30 mouse cellular contexts compared by ENCODE assay signal in genomic region chr5:120599625-120600024, GRCm38 (mm10). TPM values are rescaled to one million over a fixed set of nuclear protein-coding genes. Genes with fewer than 3 reads are reported as not detected.
DNase-seq lines count a peak whose midpoint lies in the region; ATAC-seq and TF ChIP-seq lines count a peak whose summit lies in the region.
"Had no signal": no experiment of that assay in that cellular context is flagged by ENCODE, and none has a peak within 500 bp of the region (broad histone marks: within the 10 kb centered on the region; RNA-seq: fewer than 3 reads in every experiment).

No protein-coding gene starts in this region.

- no peak for TF ChIP-seq POLR2A in bone marrow, adult 2 months (IDR thresholded peaks at IDR 0.05; ENCODE audit: borderline replicate concordance, control insufficient read depth, low read depth, low read length)

- H3K4me2 ChIP-seq in heart, embryonic 12.5 days, result no peak overlapping the region
- H3K4me2 ChIP-seq in liver, embryonic 11.5 days, result peak overlapping the region; percentile 38
- H3K4me2 ChIP-seq: neural tube, embryonic 13.5 days had no signal

- peaks cover 24% of the 10 kb centered on the region for H3K4me1 ChIP-seq in heart, embryonic 12.5 days (replicated peaks)
- H3K4me1 ChIP-seq in heart, embryonic 10.5 days, result peaks cover 25% of the 10 kb centered on the region
- H3K4me1 ChIP-seq in bone marrow, adult 2 months (ENCODE audit: control insufficient read depth, insufficient read depth, low read length), result peaks cover 5% of the 10 kb centered on the region; the same call in 1 of the 2 replicates
- H3K4me1 ChIP-seq in liver, embryonic 11.5 days (replicated peaks; ENCODE audit: control insufficient read depth, insufficient read depth, low read length), result peaks cover 32% of the 10 kb centered on the region
- H3K4me1 ChIP-seq: neural tube, embryonic 13.5 days had no signal

- H3K27me3 ChIP-seq in heart, embryonic 12.5 days (replicated peaks), result peaks cover 53% of the 10 kb centered on the region
- H3K27me3 ChIP-seq in heart, embryonic 10.5 days (ENCODE audit: insufficient read depth, poor library complexity, severe bottlenecking), result peaks cover 69% of the 10 kb centered on the region
- no peaks in the 10 kb centered on the region for H3K27me3 ChIP-seq in liver, embryonic 11.5 days (replicated peaks; ENCODE audit: control insufficient read depth, insufficient read depth, low read length)
- H3K27me3 ChIP-seq: neural tube, embryonic 13.5 days had no signal

- H3K9ac ChIP-seq in heart, embryonic 12.5 days, result no peak overlapping the region
- peak overlapping the region; percentile 45; the same call in 1 of the 2 replicates for H3K9ac ChIP-seq in liver, embryonic 11.5 days (ENCODE audit: low read depth, low read length)
- H3K9ac ChIP-seq: neural tube, embryonic 13.5 days had no signal

- DNase-seq in heart, embryonic 10.5 days (ENCODE audit: low spot score), result no peak
- no peak for DNase-seq in liver, embryonic 11.5 days (ENCODE audit: low spot score)
- no peak for DNase-seq in gastrocnemius, adult 8-10 months (ENCODE audit: low spot score in 2 of 2)
- DNase-seq in adrenal gland, postnatal 10 days, result no peak
- DNase-seq: adrenal gland, postnatal 14 days; cerebellum, adult 11 months; cerebellum, postnatal 14 days; embryo, embryonic 11 days; gastrocnemius, postnatal 10 days; heart, adult 11 months; heart, postnatal 36 days; kidney, adult 18-20 months; left cerebral cortex, postnatal 4 days; thymus, postnatal 25 days had no signal

- ATAC-seq in heart, embryonic 12.5 days (ENCODE audit: insufficient number of reproducible peaks, low FRiP score), result peak; percentile 56; the same call in 1 of the 2 replicates
- peak; percentile 92 for ATAC-seq in liver, embryonic 11.5 days (replicated peaks; ENCODE audit: low FRiP score)
- 0 out of 2 replicates have a peak, but pooled peaks have one; percentile 13 for ATAC-seq in megakaryocyte, adult 5-6 weeks (ENCODE audit: poor library complexity, severe bottlenecking)
- ATAC-seq in inflammation-experienced regulatory T-cells, adult 6 months, result no peak
- ATAC-seq: activated CD4-positive, CD25-positive, alpha-beta regulatory T cell, adult 4 months; hindbrain, embryonic 16.5 days had no signal

- H3K9me3 ChIP-seq in heart, embryonic 12.5 days (replicated peaks), result no peaks in the 10 kb centered on the region
- no peaks in the 10 kb centered on the region for H3K9me3 ChIP-seq in heart, embryonic 10.5 days
- H3K9me3 ChIP-seq in liver, embryonic 11.5 days (ENCODE audit: control insufficient read depth, low read length), result no peaks in the 10 kb centered on the region
- H3K9me3 ChIP-seq: midbrain, embryonic 10.5 days; neural tube, embryonic 13.5 days had no signal

- no peak overlapping the region for H3K4me3 ChIP-seq in heart, embryonic 12.5 days
- H3K4me3 ChIP-seq in heart, embryonic 10.5 days, result no peak overlapping the region
- H3K4me3 ChIP-seq in bone marrow, adult 2 months (replicated peaks; ENCODE audit: control insufficient read depth, low read depth, low read length), result no peak overlapping the region
- H3K4me3 ChIP-seq in liver, embryonic 11.5 days (ENCODE audit: low read depth, low read length), result no peak overlapping the region
- H3K4me3 ChIP-seq: layer of hippocampus, adult 2 months; left cerebral cortex, adult 2 months; midbrain, embryonic 10.5 days; neural tube, embryonic 13.5 days had no signal

- 54% methylated on average over 6 of the region's 6 CpGs for WGBS in heart, embryonic 12.5 days
- WGBS in heart, embryonic 10.5 days, result 60% methylated on average over 6 of the region's 6 CpGs
- WGBS in bone marrow, adult 2 months, result 61% methylated on average over 6 of the region's 6 CpGs
- WGBS in liver, embryonic 11.5 days, result 53% methylated on average over 6 of the region's 6 CpGs

- H3K36me3 ChIP-seq in heart, embryonic 12.5 days, result no peaks in the 10 kb centered on the region
- H3K36me3 ChIP-seq in heart, embryonic 10.5 days, result no peaks in the 10 kb centered on the region
- H3K36me3 ChIP-seq in liver, embryonic 11.5 days (ENCODE audit: control insufficient read depth, insufficient read depth, low read length), result no peaks in the 10 kb centered on the region
- H3K36me3 ChIP-seq: midbrain, embryonic 10.5 days; neural tube, embryonic 13.5 days had no signal

- TF ChIP-seq CTCF in bone marrow, adult 2 months (IDR thresholded peaks at IDR 0.05; ENCODE audit: control insufficient read depth, insufficient read depth, low read length), result no peak

- no peak overlapping the region for H3K27ac ChIP-seq in heart, embryonic 12.5 days (ENCODE audit: poor library complexity, severe bottlenecking)
- H3K27ac ChIP-seq in heart, embryonic 10.5 days, result no peak overlapping the region
- H3K27ac ChIP-seq in bone marrow, adult 2 months (ENCODE audit: control insufficient read depth, insufficient read depth, low read depth, low read length, poor library complexity), result peak overlapping the region; percentile 50
- peak overlapping the region; percentile 78 for H3K27ac ChIP-seq in liver, embryonic 11.5 days (ENCODE audit: low read depth, low read length)
- H3K27ac ChIP-seq: kidney, postnatal 0 days; layer of hippocampus, adult 2 months; left cerebral cortex, adult 2 months; neural tube, embryonic 13.5 days had no signal

RNA-seq across cellular contexts. Expression of gene Iqcd, which starts 10.8 kb away (rescaled TPM):
- 0.19 and 0.33 TPM in 2 replicates for polyA plus RNA-seq in heart, embryonic 12.5 days (2016; fragmentation: Nextera tagmentation; extraction: Ambion mirVana)
- polyA plus RNA-seq in heart, embryonic 10.5 days (2016; fragmentation: Nextera tagmentation; extraction: Ambion mirVana), result 0.15 and 0.24 TPM in 2 replicates
- 3.7 and 7.2 TPM in 2 replicates for polyA plus RNA-seq in bone marrow, adult 2 months (2011; ENCODE audit: insufficient read depth, insufficient read length, low replicate concordance, missing spikeins)
- 1.3 and 1.5 TPM in 2 replicates for polyA plus RNA-seq in liver, embryonic 11.5 days (2014; fragmentation: Nextera tagmentation; extraction: Ambion mirVana)
- total RNA-seq in megakaryocyte, adult 5-6 weeks (2015), result 0.18 and 0.98 TPM in 2 replicates
- 0.11 and 0.45 TPM in 2 replicates for total RNA-seq in megakaryocyte, adult 5-6 weeks (2017)
- under 1 TPM in 1 of 3 experiments, not detected in 2; 0.91 TPM for polyA plus RNA-seq in inflammation-experienced regulatory T-cells, adult 6 months (2017; shearing (Covaris generic))
- total RNA-seq in gastrocnemius, adult 8-10 months (2022), result not detected
- total RNA-seq in adrenal gland, postnatal 10 days (2021), result under 1 TPM; 0.42 to 0.51 TPM
- total RNA-seq: heart, postnatal 36 days had no signal

RNA-seq across cellular contexts. Expression of gene Tpcn1, which starts 11.2 kb away (rescaled TPM):
- 17.1 and 17.3 TPM in 2 replicates for polyA plus RNA-seq in heart, embryonic 12.5 days (2016; fragmentation: Nextera tagmentation; extraction: Ambion mirVana)
- 13.0 and 21.7 TPM in 2 replicates for polyA plus RNA-seq in heart, embryonic 10.5 days (2016; fragmentation: Nextera tagmentation; extraction: Ambion mirVana)
- 34.6 and 46.7 TPM in 2 replicates for polyA plus RNA-seq in bone marrow, adult 2 months (2011; ENCODE audit: insufficient read depth, insufficient read length, low replicate concordance, missing spikeins)
- polyA plus RNA-seq in liver, embryonic 11.5 days (2014; fragmentation: Nextera tagmentation; extraction: Ambion mirVana), result 27.4 and 29.7 TPM in 2 replicates
- 37.6 and 38.3 TPM in 2 replicates for total RNA-seq in megakaryocyte, adult 5-6 weeks (2015)
- 15.8 and 18.2 TPM in 2 replicates for total RNA-seq in megakaryocyte, adult 5-6 weeks (2017)
- polyA plus RNA-seq in inflammation-experienced regulatory T-cells, adult 6 months (2017; shearing (Covaris generic)), result 10 to 100 TPM in 2 of 3 experiments, 1 to 10 TPM in 1; 6.4 to 15.8 (median 12.6) TPM
- total RNA-seq in gastrocnemius, adult 8-10 months (2022), result 10 to 100 TPM; 39.3 to 42.7 (median 41.5) TPM
- total RNA-seq in adrenal gland, postnatal 10 days (2021), result 10 to 100 TPM; 53.1 to 60.4 TPM

RNA-seq across cellular contexts. Expression of gene Rita1, which starts 12.8 kb away (rescaled TPM):
- polyA plus RNA-seq in heart, embryonic 12.5 days (2016; fragmentation: Nextera tagmentation; extraction: Ambion mirVana), result 9.1 and 10.8 TPM in 2 replicates
- polyA plus RNA-seq in heart, embryonic 10.5 days (2016; fragmentation: Nextera tagmentation; extraction: Ambion mirVana), result 11.0 and 11.2 TPM in 2 replicates
- polyA plus RNA-seq in bone marrow, adult 2 months (2011; ENCODE audit: insufficient read depth, insufficient read length, low replicate concordance, missing spikeins), result 1.9 and 3.4 TPM in 2 replicates
- 9.0 and 13.1 TPM in 2 replicates for polyA plus RNA-seq in liver, embryonic 11.5 days (2014; fragmentation: Nextera tagmentation; extraction: Ambion mirVana)
- total RNA-seq in megakaryocyte, adult 5-6 weeks (2015), result 1.5 and 3.0 TPM in 2 replicates
- 2.2 and 3.2 TPM in 2 replicates for total RNA-seq in megakaryocyte, adult 5-6 weeks (2017)
- 1 to 10 TPM; 2.1 to 3.5 (median 3.2) TPM for polyA plus RNA-seq in inflammation-experienced regulatory T-cells, adult 6 months (2017; shearing (Covaris generic))
- total RNA-seq in gastrocnemius, adult 8-10 months (2022), result 1 to 10 TPM; 4.9 to 8.3 (median 6.4) TPM
- 10 to 100 TPM; 12.9 to 17.4 TPM for total RNA-seq in adrenal gland, postnatal 10 days (2021)

RNA-seq across cellular contexts. Expression of gene Ddx54, which starts 12.9 kb away (rescaled TPM):
- 38.7 and 38.8 TPM in 2 replicates for polyA plus RNA-seq in heart, embryonic 12.5 days (2016; fragmentation: Nextera tagmentation; extraction: Ambion mirVana)
- 47.1 and 49.4 TPM in 2 replicates for polyA plus RNA-seq in heart, embryonic 10.5 days (2016; fragmentation: Nextera tagmentation; extraction: Ambion mirVana)
- polyA plus RNA-seq in bone marrow, adult 2 months (2011; ENCODE audit: insufficient read depth, insufficient read length, low replicate concordance, missing spikeins), result 17.2 and 32.0 TPM in 2 replicates
- polyA plus RNA-seq in liver, embryonic 11.5 days (2014; fragmentation: Nextera tagmentation; extraction: Ambion mirVana), result 46.7 and 47.0 TPM in 2 replicates
- total RNA-seq in megakaryocyte, adult 5-6 weeks (2015), result 7.7 and 7.9 TPM in 2 replicates
- total RNA-seq in megakaryocyte, adult 5-6 weeks (2017), result 21.3 and 22.6 TPM in 2 replicates
- 10 to 100 TPM; 13.0 to 21.1 (median 13.4) TPM for polyA plus RNA-seq in inflammation-experienced regulatory T-cells, adult 6 months (2017; shearing (Covaris generic))
- total RNA-seq in gastrocnemius, adult 8-10 months (2022), result 10 to 100 TPM; 16.7 to 19.7 (median 17.3) TPM
- total RNA-seq in adrenal gland, postnatal 10 days (2021), result 10 to 100 TPM; 36.0 to 36.1 TPM

RNA-seq across cellular contexts. Expression of gene Cfap73, which starts 34.4 kb away (rescaled TPM):
- not detected in 2 replicates for polyA plus RNA-seq in heart, embryonic 12.5 days (2016; fragmentation: Nextera tagmentation; extraction: Ambion mirVana)
- 0.39 TPM in 1 of 2 replicates, not detected in the other for polyA plus RNA-seq in heart, embryonic 10.5 days (2016; fragmentation: Nextera tagmentation; extraction: Ambion mirVana)
- not detected in 2 replicates for polyA plus RNA-seq in bone marrow, adult 2 months (2011; ENCODE audit: insufficient read depth, insufficient read length, low replicate concordance, missing spikeins)
- not detected in 2 replicates for polyA plus RNA-seq in liver, embryonic 11.5 days (2014; fragmentation: Nextera tagmentation; extraction: Ambion mirVana)
- total RNA-seq in megakaryocyte, adult 5-6 weeks (2015), result not detected in 2 replicates
- total RNA-seq in megakaryocyte, adult 5-6 weeks (2017), result not detected in 2 replicates
- not detected for polyA plus RNA-seq in inflammation-experienced regulatory T-cells, adult 6 months (2017; shearing (Covaris generic))
- total RNA-seq in gastrocnemius, adult 8-10 months (2022), result not detected
- under 1 TPM in 1 of 2 experiments, not detected in 1; 0.42 TPM for total RNA-seq in adrenal gland, postnatal 10 days (2021)
- total RNA-seq: gastrocnemius, postnatal 10 days; heart, postnatal 36 days; liver, adult 2 months; monocyte, adult 5-6 weeks had no signal
- polyA plus RNA-seq: activated CD4-positive, CD25-positive, alpha-beta regulatory T cell, adult 4 months; forebrain, embryonic 11.5 days; heart, embryonic 14.5 days; kidney, postnatal 0 days; liver, adult 2 months; midbrain, embryonic 10.5 days; neural tube, embryonic 13.5 days; spleen, adult 2 months had no signal

Comparison
In these comparisons a context has a peak if more than half of its experiments do, and no peak if none do; other contexts are left out.
1. H3K27ac ChIP-seq: peak in bone marrow, adult 2 months (single experiment) and liver, embryonic 11.5 days (single experiment); none in heart, embryonic 12.5 days (single experiment) and heart, embryonic 10.5 days (single experiment).